Mouse (Mus musculus): ENCODE measurements around the gene Slc1a5. TPM values are rescaled to one million over a fixed set of nuclear protein-coding genes. Genes with fewer than 3 reads are reported as not detected.

Slc1a5 gene
- polyA plus RNA-seq, 1 experiment, result 24.9 TPM

- H3K27me3 ChIP-seq (ENCODE audit: control insufficient read depth), result no peaks in the 10 kb centered on the region
- H3K9me3 ChIP-seq (ENCODE audit: control insufficient read depth, low read length), result no peaks in the 10 kb centered on the region
- TF ChIP-seq GATA1 (IDR thresholded peaks at IDR 0.05; ENCODE audit: low read length) (no peak), TAL1 (IDR thresholded peaks at IDR 0.05; ENCODE audit: low read length) (no peak)
- H3K4me3 ChIP-seq (replicated peaks), result no peak overlapping the region
- peaks cover 67% of the 10 kb centered on the region for H3K4me1 ChIP-seq (ENCODE audit: control insufficient read depth)
- peaks cover 87% of the 10 kb centered on the region for H3K36me3 ChIP-seq (ENCODE audit: control insufficient read depth)
These were observed 40.5 kb downstream of the Slc1a5 start for GRCm38 (mm10) chr7:16821669-16822101.

GRCm38 (mm10) chr7:16823734-16824133 is 42.6 kb downstream of the Slc1a5 start:
- no peak for TF ChIP-seq TAL1 (IDR thresholded peaks at IDR 0.05; ENCODE audit: low read length)
- no peak for TF ChIP-seq GATA1 (IDR thresholded peaks at IDR 0.05; ENCODE audit: low read length)
- Histone ChIP-seq H3K4me1 (ENCODE audit: control insufficient read depth) (peaks cover 47% of the 10 kb centered on the region), H3K4me3 (replicated peaks) (no peak overlapping the region), H3K36me3 (ENCODE audit: control insufficient read depth) (peaks cover 96% of the 10 kb centered on the region), H3K27me3 (ENCODE audit: control insufficient read depth) (no peaks in the 10 kb centered on the region), H3K9me3 (ENCODE audit: control insufficient read depth, low read length) (no peaks in the 10 kb centered on the region)

- Histone ChIP-seq H3K9me3 (ENCODE audit: control insufficient read depth, low read length) (no peaks in the 10 kb centered on the region), H3K4me1 (ENCODE audit: control insufficient read depth) (peaks cover 27% of the 10 kb centered on the region)
- TF ChIP-seq GATA1 (IDR thresholded peaks at IDR 0.05; ENCODE audit: low read length) (no peak), TAL1 (IDR thresholded peaks at IDR 0.05; ENCODE audit: low read length) (no peak)
These were observed 44.6 kb downstream of the Slc1a5 start for GRCm38 (mm10) chr7:16825785-16826184.

GRCm38 (mm10) chr7:16826571-16826970 is 45.4 kb downstream of the Slc1a5 start:
- Histone ChIP-seq H3K4me3 (replicated peaks) (no peak overlapping the region), H3K9me3 (ENCODE audit: control insufficient read depth, low read length) (no peaks in the 10 kb centered on the region), H3K27me3 (ENCODE audit: control insufficient read depth) (no peaks in the 10 kb centered on the region), H3K36me3 (ENCODE audit: control insufficient read depth) (peaks cover 100% of the 10 kb centered on the region), H3K4me1 (ENCODE audit: control insufficient read depth) (peaks cover 19% of the 10 kb centered on the region)
- TF ChIP-seq GATA1 (IDR thresholded peaks at IDR 0.05; ENCODE audit: low read length) (no peak), TAL1 (IDR thresholded peaks at IDR 0.05; ENCODE audit: low read length) (no peak)

More at GRCm38 (mm10) chr7:16825785-16826184, 44.6 kb downstream of the Slc1a5 start:
- H3K36me3 ChIP-seq (ENCODE audit: control insufficient read depth), result peaks cover 99% of the 10 kb centered on the region
- H3K27me3 ChIP-seq (ENCODE audit: control insufficient read depth), result no peaks in the 10 kb centered on the region
- H3K4me3 ChIP-seq (replicated peaks), result no peak overlapping the region

- H3K9me3 ChIP-seq (ENCODE audit: control insufficient read depth, low read length), result no peaks in the 10 kb centered on the region
- no peak overlapping the region for H3K4me3 ChIP-seq (replicated peaks)
- H3K36me3 ChIP-seq (ENCODE audit: control insufficient read depth), result peaks cover 100% of the 10 kb centered on the region
These were observed 46.1 kb downstream of the Slc1a5 start for GRCm38 (mm10) chr7:16827274-16827673.

GRCm38 (mm10) chr7:16830449-16830848 is 49.3 kb downstream of the Slc1a5 start:
- TF ChIP-seq TAL1 (IDR thresholded peaks at IDR 0.05; ENCODE audit: low read length) (no peak), GATA1 (IDR thresholded peaks at IDR 0.05; ENCODE audit: low read length) (no peak)
- Histone ChIP-seq H3K9me3 (ENCODE audit: control insufficient read depth, low read length) (no peaks in the 10 kb centered on the region), H3K4me1 (ENCODE audit: control insufficient read depth) (peaks cover 3% of the 10 kb centered on the region), H3K36me3 (ENCODE audit: control insufficient read depth) (peaks cover 100% of the 10 kb centered on the region), H3K4me3 (replicated peaks) (no peak overlapping the region), H3K27me3 (ENCODE audit: control insufficient read depth) (no peaks in the 10 kb centered on the region)

More at GRCm38 (mm10) chr7:16827274-16827673, 46.1 kb downstream of the Slc1a5 start:
- Histone ChIP-seq H3K27me3 (ENCODE audit: control insufficient read depth) (no peaks in the 10 kb centered on the region), H3K4me1 (ENCODE audit: control insufficient read depth) (peaks cover 14% of the 10 kb centered on the region)
- TF ChIP-seq TAL1 (IDR thresholded peaks at IDR 0.05; ENCODE audit: low read length), result no peak
- no peak for TF ChIP-seq GATA1 (IDR thresholded peaks at IDR 0.05; ENCODE audit: low read length)

- H3K36me3 ChIP-seq (ENCODE audit: control insufficient read depth), result peaks cover 84% of the 10 kb centered on the region
- H3K4me1 ChIP-seq (ENCODE audit: control insufficient read depth), result peaks cover 37% of the 10 kb centered on the region
These were observed 57.0 kb downstream of the Slc1a5 start for GRCm38 (mm10) chr7:16837916-16838803.

GRCm38 (mm10) chr7:16838804-16839426 is 57.8 kb downstream of the Slc1a5 start:
- TF ChIP-seq TAL1 (IDR thresholded peaks at IDR 0.05; ENCODE audit: low read length) (no peak), GATA1 (IDR thresholded peaks at IDR 0.05; ENCODE audit: low read length) (no peak)
- Histone ChIP-seq H3K9me3 (ENCODE audit: control insufficient read depth, low read length) (no peaks in the 10 kb centered on the region), H3K4me1 (ENCODE audit: control insufficient read depth) (peaks cover 45% of the 10 kb centered on the region), H3K4me3 (replicated peaks) (no peak overlapping the region), H3K36me3 (ENCODE audit: control insufficient read depth) (peaks cover 76% of the 10 kb centered on the region), H3K27me3 (ENCODE audit: control insufficient read depth) (no peaks in the 10 kb centered on the region)

More at GRCm38 (mm10) chr7:16837916-16838803, 57.0 kb downstream of the Slc1a5 start:
- Histone ChIP-seq H3K27me3 (ENCODE audit: control insufficient read depth) (no peaks in the 10 kb centered on the region), H3K4me3 (replicated peaks) (no peak overlapping the region), H3K9me3 (ENCODE audit: control insufficient read depth, low read length) (no peaks in the 10 kb centered on the region)
- no peak for TF ChIP-seq TAL1 (IDR thresholded peaks at IDR 0.05; ENCODE audit: low read length)
- no peak for TF ChIP-seq GATA1 (IDR thresholded peaks at IDR 0.05; ENCODE audit: low read length)
